Mouse (Mus musculus) G1E-ER4 (cell line): ENCODE measurements around the gene Pip4k2b. TPM values are rescaled to one million over a fixed set of nuclear protein-coding genes. Genes with fewer than 3 reads are reported as not detected.

Experiments used
- GATA1 ChIP-seq: IDR thresholded peaks from one replicate; pipeline ENCODE4 v1.8.0; 2012; ENCODE audit warnings: low read length, inconsistent platforms
- polyA plus RNA-seq: library from polyadenylated mRNA; stranded (reverse); fragments of >175 nt; gene quantifications from 2 replicates; pipeline ENCODE4 v1.2.3, GENCODE M21; 2012

Gene Pip4k2b
- polyA plus RNA-seq, 1 experiment: 28.3 TPM

- TF ChIP-seq GATA1: no peak
Observed at GRCm38 (mm10) chr11:97687061-97687460, 57.4 kb downstream of the Pip4k2b start.

GRCm38 (mm10) chr11:97686322-97686908 is 58.1 kb downstream of the Pip4k2b start:
- no peak for TF ChIP-seq GATA1

- no peak for TF ChIP-seq GATA1
Observed at GRCm38 (mm10) chr11:97685613-97686321, 58.7 kb downstream of the Pip4k2b start, which contains the start of gene Cisd3. Gene Cisd3 (plus strand): TSS chr11:97685826.

GRCm38 (mm10) chr11:97684766-97685165 is 59.7 kb downstream of the Pip4k2b start:
- TF ChIP-seq GATA1: no peak

GRCm38 (mm10) chr11:97684063-97684680 is 60.3 kb downstream of the Pip4k2b start:
- no peak for TF ChIP-seq GATA1

GRCm38 (mm10) chr11:97682504-97683055 is 61.9 kb downstream of the Pip4k2b start:
- TF ChIP-seq GATA1: no peak

GRCm38 (mm10) chr11:97680430-97680829 is 64.1 kb downstream of the Pip4k2b start:
- TF ChIP-seq GATA1: no peak

- TF ChIP-seq GATA1: no peak
Observed at GRCm38 (mm10) chr11:97678301-97678700, 66.2 kb downstream of the Pip4k2b start.

- no peak for TF ChIP-seq GATA1
Observed at GRCm38 (mm10) chr11:97677842-97678241, 66.7 kb downstream of the Pip4k2b start.

- TF ChIP-seq GATA1: no peak
Observed at GRCm38 (mm10) chr11:97677381-97677780, 67.1 kb downstream of the Pip4k2b start.

- TF ChIP-seq GATA1: no peak
Observed at GRCm38 (mm10) chr11:97676050-97676754, 68.3 kb downstream of the Pip4k2b start.

GRCm38 (mm10) chr11:97673148-97673547 is 71.4 kb downstream of the Pip4k2b start:
- TF ChIP-seq GATA1: no peak

GRCm38 (mm10) chr11:97671177-97671527 is 73.4 kb downstream of the Pip4k2b start:
- TF ChIP-seq GATA1: no peak

GRCm38 (mm10) chr11:97670234-97671176 is 74.0 kb downstream of the Pip4k2b start:
- TF ChIP-seq GATA1: no peak

- TF ChIP-seq GATA1: no peak
Observed at GRCm38 (mm10) chr11:97669829-97670228, 74.7 kb downstream of the Pip4k2b start.
